Mouse (Mus musculus): ENCODE results near the gene Cep55. TPM values are rescaled to one million over a fixed set of nuclear protein-coding genes. Genes with fewer than 3 reads are reported as not detected.

The Cep55 gene
- polyA plus RNA-seq (2017; shearing (Covaris generic)) = 1 to 10 TPM; 1.9 TPM

DNA sequence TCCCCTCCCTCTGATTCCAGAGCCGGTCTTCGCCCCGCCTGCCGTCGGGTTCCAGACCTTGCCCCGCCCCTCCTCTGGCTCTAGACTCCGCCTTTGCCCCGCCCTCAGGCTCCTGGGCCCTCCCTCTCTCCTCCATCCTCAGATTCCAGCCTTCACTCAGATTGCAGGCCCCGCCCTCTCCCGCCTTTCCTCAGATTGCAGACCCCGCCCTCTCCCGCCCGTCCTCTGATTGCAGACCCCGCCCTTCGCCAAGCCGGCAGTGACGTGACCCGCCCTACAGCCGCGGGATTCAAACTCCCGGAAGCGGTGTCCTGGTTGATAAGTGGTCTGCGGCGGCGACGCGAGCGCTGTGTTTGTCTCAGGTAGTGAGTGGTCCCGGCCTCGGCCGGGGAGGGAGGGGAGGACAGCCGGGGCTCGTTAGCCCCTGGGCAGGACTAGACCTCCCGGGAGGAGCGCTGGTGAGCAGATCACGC lies at the start of gene Cep55:
TSS of gene Cep55 (plus strand) at position 292 of the 473 bp plus-strand sequence.

DNA sequence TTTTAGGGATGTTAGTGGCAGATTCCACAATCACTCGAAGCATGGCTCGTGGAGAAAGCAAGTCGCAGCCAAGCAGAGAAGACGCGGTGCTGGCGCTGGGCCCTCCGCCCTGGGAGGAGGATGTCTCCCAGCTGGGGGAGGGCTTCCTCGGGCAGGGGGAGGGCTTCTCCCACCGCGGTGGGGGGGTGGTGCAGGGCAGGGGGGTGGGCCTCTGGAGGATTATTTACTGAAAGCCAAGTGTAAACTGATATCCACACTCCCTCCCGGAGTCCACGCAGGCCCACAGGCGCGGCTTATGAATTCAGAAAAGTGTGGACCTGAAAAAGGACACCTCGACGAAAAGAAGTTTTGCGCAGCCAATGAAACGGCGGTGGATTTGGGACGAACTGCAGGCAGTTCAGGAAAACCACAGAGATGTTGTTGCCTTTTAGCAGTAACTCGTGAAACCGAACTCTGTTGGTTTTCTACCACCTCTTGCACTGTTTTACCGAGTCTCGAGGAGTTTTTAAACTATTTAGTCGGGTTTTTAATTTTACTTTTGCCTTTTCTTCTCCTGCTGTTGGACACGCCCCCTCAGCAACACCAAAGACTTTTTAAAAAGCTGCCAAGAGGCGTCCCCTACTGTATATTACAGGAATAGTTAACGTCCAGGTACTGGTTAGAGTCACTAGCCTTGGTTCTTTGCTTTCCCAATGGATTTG lies 11.4 kb upstream of the Cep55 start, which contains the start of gene Myof:
TSS of gene Myof (minus strand) at position 297 of the 701 bp plus-strand sequence.

DNA sequence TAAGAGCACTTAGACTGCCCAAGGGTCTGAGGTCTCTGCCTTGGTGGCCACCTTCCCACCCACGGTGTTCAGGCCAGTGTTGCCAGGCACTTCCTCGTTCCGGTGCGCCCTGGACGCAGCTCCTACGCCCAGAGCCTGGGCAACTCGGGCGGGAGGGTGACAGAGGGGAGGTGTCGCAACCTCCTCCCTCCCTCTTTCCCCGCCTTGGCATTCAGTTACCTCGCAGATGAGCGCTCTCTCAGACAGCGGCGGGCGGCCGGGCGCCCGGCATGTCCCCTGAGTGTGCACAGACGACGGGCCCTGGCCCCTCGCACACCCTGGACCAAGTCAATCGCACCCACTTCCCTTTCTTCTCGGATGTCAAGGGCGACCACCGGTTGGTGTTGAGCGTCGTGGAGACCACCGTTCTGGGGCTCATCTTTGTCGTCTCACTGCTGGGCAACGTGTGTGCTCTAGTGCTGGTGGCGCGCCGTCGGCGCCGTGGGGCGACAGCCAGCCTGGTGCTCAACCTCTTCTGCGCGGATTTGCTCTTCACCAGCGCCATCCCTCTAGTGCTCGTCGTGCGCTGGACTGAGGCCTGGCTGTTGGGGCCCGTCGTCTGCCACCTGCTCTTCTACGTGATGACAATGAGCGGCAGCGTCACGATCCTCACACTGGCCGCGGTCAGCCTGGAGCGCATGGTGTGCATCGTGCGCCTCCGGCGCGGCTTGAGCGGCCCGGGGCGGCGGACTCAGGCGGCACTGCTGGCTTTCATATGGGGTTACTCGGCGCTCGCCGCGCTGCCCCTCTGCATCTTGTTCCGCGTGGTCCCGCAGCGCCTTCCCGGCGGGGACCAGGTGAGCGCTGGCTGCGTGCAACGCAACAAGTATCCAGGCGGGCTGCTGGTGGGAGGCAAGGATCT lies 42.3 kb downstream of the Cep55 start, which contains the start of gene Ffar4:
TSS of gene Ffar4 (plus strand) at position 214 of the 901 bp plus-strand sequence.

Other genes starting within 250 kb of the Cep55 start
- gene Myof, start 11.4 kb upstream of the Cep55 start, polyA plus RNA-seq (2017; shearing (Covaris generic)) = under 1 TPM in 1 of 2 experiments, not detected in 1; 0.27 TPM
- 1 to 10 TPM in 1 of 2 experiments, not detected in 1; 1.5 TPM for gene Ffar4, start 42.1 kb downstream of the Cep55 start, polyA plus RNA-seq (2017; shearing (Covaris generic))
- not detected for gene Rbp4, start 70.3 kb downstream of the Cep55 start, polyA plus RNA-seq (2017; shearing (Covaris generic))
- gene Pde6c, start 77.8 kb downstream of the Cep55 start, polyA plus RNA-seq (2017; shearing (Covaris generic)) = under 1 TPM in 1 of 2 experiments, not detected in 1; 0.10 TPM
- 10 to 100 TPM; 37.4 to 39.4 TPM for gene Fra10ac1, start 169.1 kb downstream of the Cep55 start, polyA plus RNA-seq (2017; shearing (Covaris generic))
- gene Lgi1, start 209.5 kb downstream of the Cep55 start, polyA plus RNA-seq (2017; shearing (Covaris generic)) = 1 to 10 TPM in 1 of 2 experiments, not detected in 1; 1.4 TPM

Data from inflammation-experienced regulatory T-cells (primary cell).